In the genomic region with DNA sequence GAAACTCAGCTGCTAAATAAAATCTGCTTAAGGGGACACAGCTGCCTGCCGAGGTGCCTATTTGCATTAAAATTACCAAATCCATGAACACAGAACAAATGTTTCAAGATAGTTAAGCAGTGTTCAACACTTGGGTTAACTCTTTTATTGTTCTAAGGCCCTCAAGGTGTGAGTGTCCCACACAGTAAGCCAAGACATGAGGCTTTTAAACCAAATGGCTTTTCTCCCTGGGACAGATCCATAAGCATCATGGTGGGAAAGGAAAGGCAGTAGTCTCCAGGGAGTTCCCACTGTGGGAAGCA, we compare ENCODE assay signal across 13 mouse cellular contexts.
"Had no signal": no experiment of that assay in that cellular context is flagged by ENCODE, and none has a peak within 500 bp of the region (broad histone marks: within the 10 kb centered on the region; RNA-seq: fewer than 3 reads in every experiment).

No protein-coding gene starts in this region.

- H3K4me3 ChIP-seq: kidney, embryonic 15.5 days; limb, embryonic 15.5 days; liver, embryonic 12.5 days; myocyte; neural tube, embryonic 15.5 days had no signal

- H3K9me3 ChIP-seq: kidney, embryonic 15.5 days; limb, embryonic 15.5 days; liver, embryonic 12.5 days; neural tube, embryonic 15.5 days had no signal

- H3K9ac ChIP-seq: kidney, embryonic 15.5 days; limb, embryonic 15.5 days; liver, embryonic 12.5 days; lung, embryonic 14.5 days; neural tube, embryonic 15.5 days had no signal

- H3K4me2 ChIP-seq: kidney, embryonic 15.5 days; limb, embryonic 15.5 days; liver, embryonic 12.5 days; lung, embryonic 14.5 days; neural tube, embryonic 15.5 days had no signal

- H3K4me1 ChIP-seq: kidney, embryonic 15.5 days; limb, embryonic 15.5 days; liver, embryonic 12.5 days had no signal

- H3K27ac ChIP-seq: kidney, embryonic 15.5 days; limb, embryonic 15.5 days; liver, embryonic 12.5 days; neural tube, embryonic 15.5 days; stomach, postnatal 0 days had no signal

- ATAC-seq: liver, embryonic 12.5 days had no signal

- H3K36me3 ChIP-seq: kidney, embryonic 15.5 days; limb, embryonic 15.5 days; liver, embryonic 12.5 days; neural tube, embryonic 15.5 days had no signal

- H3K27me3 ChIP-seq: kidney, embryonic 15.5 days; limb, embryonic 15.5 days; liver, embryonic 12.5 days had no signal

- DNase-seq: kidney, adult 18-20 months; kidney, postnatal 14 days; layer of hippocampus, postnatal 36 days; lung, embryonic 14.5 days; lung, postnatal 10 days; lung, postnatal 4 days; right cerebral cortex, adult 18-20 months had no signal
